Mouse (Mus musculus) lung, adult 2 months (tissue): ENCODE data around the gene Wnt5a.

Source experiments
- CTCF ChIP-seq: fragments of 200-500 bp; IDR thresholded peaks from 2 replicates; pipeline ENCODE4 v1.5.1; 2011; ENCODE audit warnings: mild to moderate bottlenecking, low read length, control low read depth; ENCODE audit not compliant: insufficient read depth
- POLR2A ChIP-seq: fragments of 200-500 bp; IDR thresholded peaks from 2 replicates; pipeline ENCODE4 v1.6.1; 2011; ENCODE audit warnings: low read depth, mild to moderate bottlenecking, control low read depth, low read length, borderline replicate concordance; ENCODE audit errors: extremely low read depth

GRCm38 (mm10) chr14:28507011-28507410 lies 2.5 kb downstream of the Wnt5a start:
- TF ChIP-seq POLR2A = no peak
- no peak for TF ChIP-seq CTCF
